Mouse (Mus musculus): ENCODE measurements around the gene Ak6.

Ak6 gene

DNA sequence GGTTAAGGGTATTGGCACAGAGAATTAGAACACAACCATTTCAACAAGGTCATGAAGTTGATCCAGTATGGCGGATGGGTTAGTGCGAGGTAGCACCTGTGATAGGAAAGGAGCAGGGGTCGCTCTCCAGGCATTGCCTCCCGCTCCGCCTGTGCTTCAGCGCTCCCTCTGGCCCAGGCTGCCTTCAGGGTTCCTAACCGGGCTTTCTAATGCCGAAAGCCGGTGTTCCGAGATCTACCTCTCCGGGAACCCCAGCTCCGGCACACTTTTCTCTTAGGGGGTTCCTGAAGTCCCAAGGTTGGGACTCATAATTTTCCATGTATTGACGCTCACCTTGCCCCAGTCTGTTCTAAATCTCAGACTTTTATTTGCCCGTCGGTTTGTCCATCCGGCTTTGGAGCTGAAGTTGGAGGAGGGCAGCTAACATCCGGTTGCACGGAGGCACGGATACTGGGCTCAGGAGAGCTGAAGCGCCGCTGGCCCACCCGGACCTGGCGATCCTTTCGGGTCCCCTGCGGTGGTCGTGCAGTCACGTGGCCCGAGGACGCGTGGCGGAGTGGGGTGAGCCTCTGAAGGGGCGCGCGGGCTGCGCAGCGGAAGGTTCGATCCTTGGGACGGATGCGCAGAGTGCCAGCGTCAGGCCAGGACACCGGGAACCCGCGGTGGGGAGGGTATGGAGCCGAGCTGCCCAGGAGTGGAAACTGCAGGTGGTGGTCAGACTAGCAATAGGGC lies 18.7 kb downstream of the Ak6 start, which contains the start of gene Ccdc125:
TSS of gene Ccdc125 (plus strand) at position 427 of the 732 bp plus-strand sequence.
- DNase-seq (ENCODE audit: low read depth, low spot score) = no peak

- no peak for DNase-seq (ENCODE audit: low read depth, low spot score)
Measured at GRCm38 (mm10) chr13:100670181-100670741, 19.5 kb downstream of the Ak6 start.

DNA sequence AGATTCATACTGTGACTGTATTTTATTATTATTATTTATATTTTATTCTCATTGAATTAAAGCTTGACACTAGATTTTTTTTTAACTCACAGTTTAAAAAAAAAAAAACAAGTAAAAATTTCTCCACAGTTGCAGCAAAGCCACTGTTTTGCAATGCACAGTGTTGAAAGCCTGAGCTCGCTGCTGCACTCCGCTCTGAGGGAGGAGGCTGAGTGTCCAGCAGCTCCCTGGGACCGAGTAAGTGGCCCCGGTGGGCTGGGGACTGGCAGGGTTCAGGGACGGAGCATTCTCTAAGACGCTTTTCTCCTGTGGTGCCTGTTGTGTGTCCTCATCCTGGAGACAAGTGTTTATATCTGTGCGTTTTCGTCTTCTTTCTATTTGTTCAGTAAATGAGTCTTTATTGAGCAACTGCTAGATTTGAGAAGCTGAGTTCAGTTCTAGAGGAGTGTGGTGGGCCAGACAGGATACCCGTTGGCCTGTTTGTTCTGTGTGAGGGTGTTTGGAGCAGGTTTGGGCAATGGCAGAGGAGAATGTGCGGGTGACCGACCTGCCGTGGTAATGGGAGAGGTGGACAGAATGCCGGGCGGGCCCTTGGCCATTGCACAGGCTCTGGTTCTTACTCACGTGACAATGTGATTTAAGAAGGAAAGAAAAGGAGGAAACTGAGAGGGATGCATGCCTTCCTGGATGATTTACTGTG lies 25.3 kb downstream of the Ak6 start:
- no peak for DNase-seq (ENCODE audit: low read depth, low spot score)

DNA sequence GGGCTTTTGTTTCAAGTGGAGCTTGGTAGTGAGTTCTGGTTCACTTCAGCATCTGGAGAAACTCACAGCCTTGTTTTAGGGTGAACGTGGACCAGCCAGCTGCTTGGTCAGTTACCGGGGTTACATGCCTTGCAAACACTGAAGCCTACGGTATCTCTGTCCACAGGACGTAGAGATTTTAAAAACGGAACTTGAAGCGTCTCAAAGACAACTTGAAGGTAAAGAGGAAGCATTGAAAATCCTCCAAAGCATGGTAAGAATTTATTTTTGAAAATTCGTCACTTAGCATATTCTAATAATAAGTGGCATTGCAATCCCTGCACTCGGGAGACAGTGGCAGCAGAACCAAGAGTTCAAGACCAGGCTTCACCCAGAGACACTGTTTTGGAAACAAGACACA lies 30.8 kb downstream of the Ak6 start:
- no peak for DNase-seq (ENCODE audit: low read depth, low spot score)

DNA sequence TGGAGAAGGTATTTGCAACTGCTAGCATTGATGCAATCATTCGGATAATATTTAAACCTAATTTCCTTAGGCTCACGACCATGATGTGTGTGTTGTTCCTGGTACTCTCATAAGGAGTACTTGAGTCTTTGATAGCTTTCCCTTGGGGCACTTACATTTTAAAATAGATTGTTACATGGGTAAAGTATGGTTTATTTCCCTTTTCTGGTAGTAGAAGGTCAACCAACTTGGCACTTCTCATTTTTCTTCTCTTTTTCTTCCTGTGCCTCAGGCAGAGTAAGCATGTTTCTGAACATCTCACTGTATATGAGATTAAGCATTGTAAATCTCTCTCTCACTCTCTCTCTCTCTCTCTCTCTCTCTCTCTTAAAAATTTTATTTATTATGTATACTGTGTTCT lies 32.1 kb downstream of the Ak6 start:
- no peak for DNase-seq (ENCODE audit: low read depth, low spot score)

- peak; percentile 34 for DNase-seq (ENCODE audit: low read depth, low spot score)
Measured at GRCm38 (mm10) chr13:100684355-100684754, 33.6 kb downstream of the Ak6 start.

DNA sequence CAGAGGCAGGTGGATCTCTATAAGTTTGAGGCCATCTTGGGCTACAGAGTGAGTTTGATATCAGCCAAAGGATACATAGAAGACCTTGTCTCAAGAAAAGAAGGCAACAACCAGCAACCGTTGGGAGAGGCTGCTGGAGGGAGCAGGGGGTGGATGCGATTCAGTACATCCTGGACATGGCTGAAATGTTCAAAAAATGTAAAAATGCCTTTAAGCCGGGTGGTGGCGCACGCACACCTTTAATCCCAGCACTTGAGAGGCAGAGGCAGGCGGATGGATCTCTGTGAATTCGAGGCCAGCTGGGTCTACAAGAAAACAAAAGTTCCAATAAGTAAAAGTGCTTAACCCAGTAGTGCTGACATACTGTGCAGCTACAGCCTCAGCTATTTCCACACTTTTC lies 36.7 kb downstream of the Ak6 start:
- DNase-seq (ENCODE audit: low read depth, low spot score) = no peak

GRCm38 (mm10) chr13:100697541-100697940 lies 46.8 kb downstream of the Ak6 start:
- DNase-seq (ENCODE audit: low read depth, low spot score) = no peak

- DNase-seq (ENCODE audit: low read depth, low spot score) = no peak
Measured at GRCm38 (mm10) chr13:100698866-100699265, 48.1 kb downstream of the Ak6 start.

- peak; percentile 39 for DNase-seq (ENCODE audit: low read depth, low spot score)
Measured at GRCm38 (mm10) chr13:100703468-100703867, 52.7 kb downstream of the Ak6 start.

- DNase-seq (ENCODE audit: low read depth, low spot score) = no peak
Measured at GRCm38 (mm10) chr13:100706206-100706605, 55.4 kb downstream of the Ak6 start.

DNA sequence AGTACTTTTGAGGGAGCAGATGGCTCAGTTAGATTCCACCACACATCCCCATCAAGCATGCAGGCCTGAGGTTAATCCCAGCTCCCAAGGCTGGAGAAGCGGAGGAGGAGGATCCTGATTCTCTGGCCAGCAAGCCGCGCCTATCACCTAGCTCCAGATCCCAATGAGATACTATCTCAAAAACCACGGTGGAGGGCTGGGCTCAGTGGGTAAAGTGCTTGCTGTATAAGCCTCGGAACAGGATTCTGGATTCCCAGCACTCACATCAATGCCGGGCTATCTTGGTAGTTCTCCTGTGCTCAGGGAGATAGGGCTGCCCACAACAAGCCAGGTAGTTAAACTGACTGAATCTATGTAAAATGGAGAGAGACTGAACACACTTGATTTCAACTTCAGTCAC lies 64.7 kb downstream of the Ak6 start:
- DNase-seq (ENCODE audit: low read depth, low spot score) = no peak
